Mouse (Mus musculus) adrenal gland, postnatal 4 days (tissue): ENCODE results near the gene Trpm3. TPM values are rescaled to one million over a fixed set of nuclear protein-coding genes. Genes with fewer than 3 reads are reported as not detected.
A peak's percentile ranks its signal among the peaks of the same experiment; 100 is the strongest.

ENCODE experiments used
- DNase-seq, 2 experiments: peaks; one replicate each; pipeline ENCODE4 v3.0.0; 2021 to 2022; ENCODE audit warnings: low spot score in 2 of 2, mixed read lengths in 2 of 2
- long read RNA-seq, 2 experiments: library from polyadenylated mRNA; stranded (forward); transcript quantifications; one replicate each; pipeline ENCODE4 v2.0.0; 2021
- total RNA-seq, 2 experiments: library from RNA; stranded (reverse); gene quantifications; 2 replicates each; pipeline ENCODE4 v1.2.3; 2021

The Trpm3 gene
- total RNA-seq = 1 to 10 TPM; 2.4 to 4.7 TPM
- long read RNA-seq, experiment 1, partial matches to known transcripts = 0 of 2 reads
- long read RNA-seq, experiment 1, other reads (novel, unspliced or antisense) = 2 of 2 reads
- long read RNA-seq, experiment 2, partial matches to known transcripts = 0 of 5 reads
- long read RNA-seq, experiment 2, other reads (novel, unspliced or antisense) = 5 of 5 reads

DNA sequence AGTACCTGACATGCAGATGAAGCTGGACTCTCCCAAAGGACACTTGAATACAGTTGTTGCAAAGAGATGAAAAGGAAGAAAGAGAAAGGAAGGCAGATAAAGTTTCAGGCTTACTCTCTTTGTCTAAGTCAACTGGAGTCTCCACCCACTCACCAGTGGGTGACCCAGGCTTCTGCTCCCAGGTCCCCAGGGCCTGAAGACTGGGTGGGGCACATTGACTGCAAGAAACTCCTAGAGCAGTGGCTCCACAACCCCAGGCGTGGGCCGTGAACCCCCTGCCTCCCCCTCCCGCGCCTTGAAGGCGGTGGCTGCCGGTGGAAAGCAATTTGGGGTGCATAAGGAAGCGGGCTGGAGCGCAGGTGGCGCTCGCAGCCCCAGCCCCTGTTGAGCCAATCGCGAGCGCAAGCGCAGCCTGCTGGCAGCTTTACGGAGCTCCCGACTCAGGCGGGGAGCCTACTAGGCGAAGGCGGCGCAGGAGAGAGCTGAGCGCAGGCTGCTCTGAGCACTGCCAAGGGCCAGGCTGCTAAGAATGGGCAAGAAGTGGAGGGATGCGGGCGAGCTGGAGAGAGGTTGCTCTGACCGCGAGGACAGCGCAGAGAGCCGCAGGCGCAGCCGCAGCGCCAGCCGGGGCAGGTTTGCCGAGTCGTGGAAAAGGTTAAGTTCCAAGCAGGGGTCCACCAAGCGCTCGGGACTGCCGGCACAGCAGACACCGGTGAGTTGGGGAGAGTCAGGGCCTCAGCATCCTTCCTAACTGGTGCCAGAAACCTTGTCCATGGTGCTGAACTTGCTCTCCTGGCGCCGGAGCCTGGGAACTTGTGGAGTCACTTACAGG, at the start of gene Trpm3:
Gene Trpm3, plus strand, starts transcription at position 457 of the 832 bp plus-strand sequence.
- peak; percentile 12 to 32 for DNase-seq

GRCm38 (mm10) chr19:22100582-22100981, 38.3 kb upstream of the Trpm3 start:
- DNase-seq = no peak

- no peak for DNase-seq
Measured at GRCm38 (mm10) chr19:22103865-22104264, 35.0 kb upstream of the Trpm3 start.

- DNase-seq = no peak
Measured at GRCm38 (mm10) chr19:22104848-22105484, 33.9 kb upstream of the Trpm3 start.

GRCm38 (mm10) chr19:22105648-22106047, 33.2 kb upstream of the Trpm3 start:
- no peak for DNase-seq

DNA sequence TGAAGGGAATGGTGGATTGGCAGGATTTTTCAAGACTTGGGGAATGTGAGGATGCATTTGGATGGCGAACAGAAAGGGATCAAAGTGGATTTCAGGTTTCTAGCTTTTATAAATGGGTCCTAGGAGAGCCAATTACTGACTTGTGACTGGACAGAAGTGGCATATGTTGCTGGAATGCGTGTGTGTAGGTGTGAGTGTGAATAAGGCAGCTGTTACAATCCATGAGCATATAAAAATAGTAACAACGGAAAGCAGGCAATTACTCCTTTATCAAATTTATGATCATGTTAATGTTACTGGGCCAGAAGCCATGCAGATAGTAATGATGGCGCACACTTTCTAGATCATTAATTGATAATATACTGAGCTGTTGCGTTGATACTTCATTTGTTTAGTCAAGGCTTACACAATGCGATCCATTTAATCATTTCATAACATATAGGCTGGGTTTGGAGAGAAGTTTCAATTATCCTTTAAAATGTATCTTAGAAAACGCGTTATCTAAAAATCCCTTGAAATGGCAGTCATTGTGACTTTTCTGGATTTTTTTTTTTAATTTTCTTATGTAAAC, 29.9 kb upstream of the Trpm3 start:
- no peak for DNase-seq

DNA sequence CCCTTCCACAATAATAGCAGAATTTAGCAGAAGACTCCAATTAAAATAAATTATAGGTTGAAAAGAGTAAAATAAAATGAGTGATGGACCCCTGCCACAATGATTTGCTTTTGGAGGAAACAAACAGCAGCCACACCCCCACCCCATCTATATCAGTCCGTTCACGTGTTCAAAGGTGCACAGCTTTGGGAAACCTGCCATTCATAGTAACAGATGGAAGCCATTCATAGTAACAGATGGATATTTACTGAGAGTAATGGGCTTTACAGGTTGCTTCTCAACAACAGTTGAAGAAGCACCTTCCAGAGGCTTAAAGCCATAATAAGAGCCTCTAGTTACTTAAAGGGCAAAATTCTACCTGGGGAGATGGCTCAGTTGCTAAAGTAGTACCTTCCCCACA, 17.9 kb upstream of the Trpm3 start:
- no peak for DNase-seq

DNA sequence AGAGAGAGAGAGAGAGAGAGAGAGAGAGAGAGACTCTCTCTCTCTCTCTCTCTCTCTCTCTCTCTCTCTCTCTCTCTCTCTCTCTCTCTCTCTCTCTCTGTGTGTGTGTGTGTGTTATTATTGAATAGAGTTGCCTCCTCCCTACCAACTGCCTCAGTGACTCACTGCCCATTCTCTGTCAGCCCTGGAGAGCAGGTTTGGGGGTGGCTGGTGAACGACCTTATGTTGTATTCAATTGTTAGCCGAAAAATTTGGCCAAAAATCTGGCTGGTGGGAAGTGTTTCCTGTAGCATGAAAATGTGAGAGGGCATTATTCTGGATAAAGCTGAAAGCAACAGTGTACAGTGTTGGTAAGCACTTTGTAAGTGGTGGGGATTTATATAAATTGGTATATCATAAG, 17.2 kb upstream of the Trpm3 start:
- DNase-seq = no peak

DNA sequence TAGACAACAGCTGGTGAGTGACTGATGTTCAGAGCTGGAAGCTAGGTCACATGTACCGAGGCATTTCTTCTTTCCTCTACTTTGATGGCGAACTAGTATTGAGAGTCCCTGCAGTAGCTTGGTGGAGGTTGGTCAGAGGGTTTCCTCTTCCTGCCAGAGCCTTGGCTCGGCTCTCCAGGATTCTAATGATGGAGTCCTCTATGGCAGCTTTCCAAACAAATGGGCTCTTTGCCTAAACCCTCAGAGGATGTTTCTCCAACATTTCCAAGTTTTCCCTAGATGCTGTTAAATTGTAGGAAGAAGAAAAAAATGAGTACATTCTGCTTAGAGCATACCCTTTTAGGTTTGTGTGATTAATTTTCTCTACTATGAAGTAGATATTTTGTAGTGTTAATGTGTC, 6.2 kb upstream of the Trpm3 start:
- DNase-seq = no peak

DNA sequence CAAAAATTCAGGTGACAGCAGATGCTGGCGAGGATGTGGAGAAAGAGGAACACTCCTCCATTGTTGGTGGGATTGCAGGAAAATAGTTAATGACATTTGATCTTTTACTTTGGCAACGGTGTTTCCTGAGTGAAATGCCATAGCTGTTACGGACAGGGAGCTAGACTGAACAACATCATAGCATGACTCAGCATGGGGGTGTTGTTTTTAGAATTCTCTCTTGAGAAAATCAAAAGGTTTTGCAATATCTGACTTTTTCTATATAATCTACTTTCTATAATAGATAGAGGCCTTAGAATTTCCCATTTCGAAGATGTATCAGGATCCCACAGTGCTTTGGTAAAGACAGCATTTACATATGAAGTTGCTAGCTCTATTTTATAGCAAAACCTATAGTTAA, 39.7 kb downstream of the Trpm3 start:
- no peak for DNase-seq

DNA sequence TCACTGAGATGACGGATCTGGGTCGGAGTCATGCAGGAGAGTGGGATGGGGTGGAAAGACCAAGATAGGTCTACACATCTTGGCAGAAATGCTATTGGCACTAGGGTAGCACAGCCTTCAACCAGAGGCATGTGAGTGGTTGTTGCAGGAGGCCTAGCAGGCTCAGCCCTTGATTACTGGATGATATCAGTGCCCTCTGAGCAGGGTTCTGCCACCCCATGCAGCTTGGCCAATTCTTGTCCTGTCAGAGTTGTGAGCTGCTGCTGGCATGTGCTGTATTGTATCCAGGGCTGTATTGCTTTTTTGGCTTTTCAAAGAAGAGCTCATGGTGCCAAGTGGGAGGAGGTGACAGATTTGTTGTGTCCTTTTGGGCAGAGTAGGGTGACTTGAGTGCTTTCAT, 40.2 kb downstream of the Trpm3 start:
- no peak for DNase-seq

- no peak for DNase-seq
Measured at GRCm38 (mm10) chr19:22180136-22180535, 41.3 kb downstream of the Trpm3 start.

GRCm38 (mm10) chr19:22189716-22190115, 50.9 kb downstream of the Trpm3 start:
- DNase-seq = no peak

DNA sequence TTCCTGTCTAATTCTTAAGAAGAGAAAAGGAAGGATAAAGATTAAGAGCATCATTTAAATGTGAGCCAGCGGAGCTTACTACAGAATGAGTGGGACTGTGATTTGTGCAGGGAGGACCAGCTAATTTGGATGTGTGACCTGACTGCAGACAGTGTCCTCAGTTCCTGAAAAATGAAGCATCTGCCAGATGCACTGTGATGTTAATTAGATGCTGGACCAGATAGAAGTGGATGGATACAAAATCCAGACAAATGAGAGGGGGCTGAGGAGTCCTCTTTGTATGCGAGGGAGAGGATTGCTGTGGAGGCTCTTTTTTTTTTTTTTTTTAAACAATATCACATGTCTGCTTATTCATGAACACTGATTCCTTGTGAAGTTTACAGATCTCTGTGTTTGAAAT, 83.7 kb downstream of the Trpm3 start:
- no peak for DNase-seq

GRCm38 (mm10) chr19:22234187-22234586, 95.3 kb downstream of the Trpm3 start:
- DNase-seq = no peak

- DNase-seq = no peak
Measured at GRCm38 (mm10) chr19:22249076-22249475, 110.2 kb downstream of the Trpm3 start.

- no peak for DNase-seq
Measured at GRCm38 (mm10) chr19:22272916-22273315, 134.1 kb downstream of the Trpm3 start.

- no peak for DNase-seq
Measured at GRCm38 (mm10) chr19:22284651-22285050, 145.8 kb downstream of the Trpm3 start.

GRCm38 (mm10) chr19:22292671-22293070, 153.8 kb downstream of the Trpm3 start:
- DNase-seq = no peak

DNA sequence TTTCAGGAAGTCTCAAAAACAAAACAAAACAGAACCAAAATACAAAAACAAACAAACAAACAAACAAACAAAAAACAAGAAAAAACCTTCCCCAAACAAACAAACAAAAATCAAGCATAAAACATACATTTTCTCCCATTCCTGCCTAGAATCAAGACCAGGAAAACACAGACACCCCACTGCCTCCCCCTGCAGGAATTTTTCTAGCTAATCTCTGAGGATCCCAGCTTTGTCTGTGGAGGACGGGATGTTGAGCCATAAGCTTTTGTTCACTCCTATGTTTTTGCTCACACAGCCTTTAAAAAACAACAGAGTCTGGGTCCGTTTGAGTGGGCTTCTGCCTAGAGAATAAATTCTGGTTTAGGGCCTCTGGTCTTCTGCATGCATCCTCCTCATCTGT, 162.1 kb downstream of the Trpm3 start:
- no peak for DNase-seq

GRCm38 (mm10) chr19:22303021-22303951, 164.4 kb downstream of the Trpm3 start:
- DNase-seq = no peak
